Mouse (Mus musculus) cortical plate, adult 2 months (tissue): ENCODE results near the gene Hoxb2. TPM values are rescaled to one million over a fixed set of nuclear protein-coding genes. Genes with fewer than 3 reads are reported as not detected.

Source experiments
- H3K27ac ChIP-seq: fragments of 200-500 bp; 2 replicates; pipeline ENCODE4 v1.5.1; 2012; ENCODE audit warnings: low read length, control low read depth, inconsistent platforms; ENCODE audit not compliant: insufficient read depth
- H3K4me1 ChIP-seq: fragments of 200-500 bp; 2 replicates; pipeline ENCODE4 v1.6.1; 2011; ENCODE audit warnings: low read length; ENCODE audit not compliant: control insufficient read depth, insufficient read depth
- H3K4me3 ChIP-seq: fragments of 200-500 bp; 2 replicates; pipeline ENCODE4 v1.5.1; 2011; ENCODE audit warnings: mild to moderate bottlenecking, low read length, control low read depth; ENCODE audit not compliant: insufficient read depth
- CTCF ChIP-seq: fragments of 200-500 bp; IDR thresholded peaks from 2 replicates; pipeline ENCODE4 v1.5.1; 2011; ENCODE audit warnings: mild to moderate bottlenecking, control low read depth, low read length; ENCODE audit not compliant: insufficient read depth; ENCODE audit errors: extremely low read depth
- POLR2A ChIP-seq: fragments of 200-500 bp; IDR thresholded peaks from 2 replicates; pipeline ENCODE4 v1.6.1; 2011; ENCODE audit warnings: mild to moderate bottlenecking, low read length, control low read depth; ENCODE audit not compliant: insufficient read depth; ENCODE audit errors: extremely low read depth
- polyA plus RNA-seq: library from polyadenylated mRNA; depleted of rRNA; stranded (reverse); fragments of >200 nt; gene quantifications from 2 replicates; pipeline ENCODE4 v1.2.3, GENCODE M21; 2012

Hoxb2 gene
- polyA plus RNA-seq, 1 experiment: not detected

- TF ChIP-seq POLR2A (no peak), CTCF (no peak)
- Histone ChIP-seq H3K27ac (no peak overlapping the region), H3K4me3 (no peak overlapping the region), H3K4me1 (no peaks in the 10 kb centered on the region)
Observed at GRCm38 (mm10) chr11:96348988-96349387, 1.3 kb upstream of the Hoxb2 start.

GRCm38 (mm10) chr11:96349491-96350340 is 609 bp upstream of the Hoxb2 start:
- H3K27ac ChIP-seq: no peak overlapping the region
- no peaks in the 10 kb centered on the region for H3K4me1 ChIP-seq
- H3K4me3 ChIP-seq: no peak overlapping the region
- TF ChIP-seq CTCF: no peak
- TF ChIP-seq POLR2A: no peak

- no peak overlapping the region for H3K27ac ChIP-seq
- H3K4me1 ChIP-seq: no peaks in the 10 kb centered on the region
- TF ChIP-seq CTCF (no peak), POLR2A (no peak)
- H3K4me3 ChIP-seq: no peak overlapping the region
Observed at GRCm38 (mm10) chr11:96350791-96351190, 466 bp downstream of the Hoxb2 start.

GRCm38 (mm10) chr11:96351312-96351711 is 987 bp downstream of the Hoxb2 start:
- TF ChIP-seq CTCF (no peak), POLR2A (no peak)
- no peak overlapping the region for H3K4me3 ChIP-seq
- no peak overlapping the region for H3K27ac ChIP-seq
- no peaks in the 10 kb centered on the region for H3K4me1 ChIP-seq

- no peak for TF ChIP-seq CTCF
- TF ChIP-seq POLR2A: no peak
- no peak overlapping the region for H3K4me3 ChIP-seq
- no peak overlapping the region for H3K27ac ChIP-seq
- no peaks in the 10 kb centered on the region for H3K4me1 ChIP-seq
Observed at GRCm38 (mm10) chr11:96351831-96352230, 1.5 kb downstream of the Hoxb2 start.

- Histone ChIP-seq H3K4me3 (no peak overlapping the region), H3K27ac (no peak overlapping the region), H3K4me1 (no peaks in the 10 kb centered on the region)
- no peak for TF ChIP-seq POLR2A
- no peak for TF ChIP-seq CTCF
Observed at GRCm38 (mm10) chr11:96352691-96353521, 2.6 kb downstream of the Hoxb2 start.

- Histone ChIP-seq H3K4me1 (no peaks in the 10 kb centered on the region), H3K4me3 (no peak overlapping the region), H3K27ac (no peak overlapping the region)
- TF ChIP-seq POLR2A (no peak), CTCF (no peak)
Observed at GRCm38 (mm10) chr11:96353522-96353841, 3.2 kb downstream of the Hoxb2 start.

- Histone ChIP-seq H3K4me3 (no peak overlapping the region), H3K27ac (no peak overlapping the region), H3K4me1 (no peaks in the 10 kb centered on the region)
- no peak for TF ChIP-seq POLR2A
Observed at GRCm38 (mm10) chr11:96353939-96354338, 3.6 kb downstream of the Hoxb2 start.

- H3K27ac ChIP-seq: no peak overlapping the region
- TF ChIP-seq POLR2A (no peak), CTCF (no peak)
- no peaks in the 10 kb centered on the region for H3K4me1 ChIP-seq
- H3K4me3 ChIP-seq: no peak overlapping the region
Observed at GRCm38 (mm10) chr11:96354376-96354775, 4.1 kb downstream of the Hoxb2 start.

- H3K4me1 ChIP-seq: no peaks in the 10 kb centered on the region
- no peak overlapping the region for H3K4me3 ChIP-seq
- H3K27ac ChIP-seq: no peak overlapping the region
- no peak for TF ChIP-seq POLR2A
- no peak for TF ChIP-seq CTCF
Observed at GRCm38 (mm10) chr11:96354801-96355311, 4.5 kb downstream of the Hoxb2 start.
